Mouse (Mus musculus) embryonic fibroblast, embryonic 13.5 days (primary cell): ENCODE measurements at regions not wholly inside any gene's neighbourhood (a gene's known extent, or its start where the extent isn't known, plus 50 kb on each side); places are given as distances from the start of the nearest gene placed in this dataset.

Experiments used
- H3K27ac ChIP-seq: 2 replicates; pipeline ENCODE4 v1.5.1; 2012; ENCODE audit warnings: low read length, control low read depth, inconsistent platforms; ENCODE audit not compliant: insufficient read depth
- H3K4me1 ChIP-seq: 2 replicates; pipeline ENCODE4 v1.6.1; 2011; ENCODE audit warnings: low read length; ENCODE audit not compliant: control insufficient read depth, insufficient read depth
- H3K4me3 ChIP-seq: 2 replicates; pipeline ENCODE4 v1.5.1; 2011; ENCODE audit warnings: mild to moderate bottlenecking, control low read depth, low read length; ENCODE audit not compliant: insufficient read depth
- CTCF ChIP-seq: IDR thresholded peaks from 2 replicates; pipeline ENCODE4 v1.5.1; 2011; ENCODE audit warnings: mild to moderate bottlenecking, control low read depth, low read length, moderate library complexity, borderline replicate concordance; ENCODE audit not compliant: insufficient read depth
- POLR2A ChIP-seq: IDR thresholded peaks from 2 replicates; pipeline ENCODE4 v1.6.1; 2011; ENCODE audit warnings: low read depth, mild to moderate bottlenecking, control low read depth, low read length, moderate library complexity

GRCm38 (mm10) chr6:135653002-135653401 lies 290.7 kb downstream of the Emp1 start:
- Histone ChIP-seq H3K4me1 (no peaks in the 10 kb centered on the region), H3K27ac (no peak overlapping the region), H3K4me3 (no peak overlapping the region)
- TF ChIP-seq CTCF = no peak
- TF ChIP-seq POLR2A = no peak

- no peaks in the 10 kb centered on the region for H3K4me1 ChIP-seq
- TF ChIP-seq POLR2A (no peak), CTCF (no peak)
These were observed 300.0 kb downstream of the Emp1 start for GRCm38 (mm10) chr6:135662386-135662785.

GRCm38 (mm10) chr6:135662801-135663537 lies 300.6 kb downstream of the Emp1 start:
- no peak for TF ChIP-seq POLR2A
- TF ChIP-seq CTCF = no peak
- Histone ChIP-seq H3K27ac (no peak overlapping the region), H3K4me3 (no peak overlapping the region), H3K4me1 (no peaks in the 10 kb centered on the region)

More at GRCm38 (mm10) chr6:135662386-135662785, 300.0 kb downstream of the Emp1 start:
- Histone ChIP-seq H3K27ac (no peak overlapping the region), H3K4me3 (no peak overlapping the region)
